Mouse (Mus musculus) megakaryocyte, adult 5-6 weeks (primary cell): ENCODE measurements at regions not wholly inside any gene's neighbourhood (a gene's known extent, or its start where the extent isn't known, plus 50 kb on each side); places are given as distances from the start of the nearest gene placed in this dataset.

Source experiments
- ATAC-seq: 2 replicates; pipeline ENCODE4 v1.8.0; 2016; ENCODE audit warnings: mild to moderate bottlenecking, inconsistent platforms; ENCODE audit not compliant: poor library complexity, severe bottlenecking

- ATAC-seq: no peak
These were observed 154.9 kb downstream of the Ptpru start for GRCm38 (mm10) chr4:131683176-131683575.

GRCm38 (mm10) chr4:131685544-131685943, 152.5 kb downstream of the Ptpru start:
- no peak for ATAC-seq

GRCm38 (mm10) chr4:131694232-131694631, 143.9 kb downstream of the Ptpru start:
- no peak for ATAC-seq

- ATAC-seq: no peak
These were observed 141.9 kb downstream of the Ptpru start for GRCm38 (mm10) chr4:131695941-131696912.
